Mouse (Mus musculus): ENCODE data around the gene Cdc42ep4. TPM values are rescaled to one million over a fixed set of nuclear protein-coding genes. Genes with fewer than 3 reads are reported as not detected.

Gene Cdc42ep4
- total RNA-seq, 2 experiments from 2014 or later: 60.1 to 72.8 TPM

- DNase-seq: peak; percentile 66
Observed at GRCm38 (mm10) chr11:113749749-113750351, 1.8 kb downstream of the Cdc42ep4 start.

- peak; percentile 78 for DNase-seq
Observed at GRCm38 (mm10) chr11:113748797-113749521, 2.7 kb downstream of the Cdc42ep4 start.

GRCm38 (mm10) chr11:113747725-113748380 is 3.8 kb downstream of the Cdc42ep4 start:
- DNase-seq: no peak

GRCm38 (mm10) chr11:113747056-113747455 is 4.6 kb downstream of the Cdc42ep4 start:
- DNase-seq: peak; percentile 51

- DNase-seq: no peak
Observed at GRCm38 (mm10) chr11:113745961-113746360, 5.7 kb downstream of the Cdc42ep4 start.

GRCm38 (mm10) chr11:113742998-113743397 is 8.7 kb downstream of the Cdc42ep4 start:
- no peak for DNase-seq

- DNase-seq: no peak
Observed at GRCm38 (mm10) chr11:113740100-113740499, 11.6 kb downstream of the Cdc42ep4 start.

- DNase-seq: no peak
Observed at GRCm38 (mm10) chr11:113739213-113739612, 12.5 kb downstream of the Cdc42ep4 start.

- no peak for DNase-seq
Observed at GRCm38 (mm10) chr11:113737912-113738311, 13.8 kb downstream of the Cdc42ep4 start.

GRCm38 (mm10) chr11:113737553-113737854 is 14.2 kb downstream of the Cdc42ep4 start:
- no peak for DNase-seq

GRCm38 (mm10) chr11:113736848-113737552 is 14.7 kb downstream of the Cdc42ep4 start:
- no peak for DNase-seq

- no peak for DNase-seq
Observed at GRCm38 (mm10) chr11:113735151-113735550, 16.5 kb downstream of the Cdc42ep4 start.

- DNase-seq: peak; percentile 66
Observed at GRCm38 (mm10) chr11:113733631-113734364, 17.9 kb downstream of the Cdc42ep4 start.

- no peak for DNase-seq
Observed at GRCm38 (mm10) chr11:113731945-113732612, 19.6 kb downstream of the Cdc42ep4 start.

GRCm38 (mm10) chr11:113730879-113731278 is 20.8 kb downstream of the Cdc42ep4 start:
- DNase-seq: no peak

GRCm38 (mm10) chr11:113729917-113730316 is 21.8 kb downstream of the Cdc42ep4 start:
- DNase-seq: peak; percentile 74

GRCm38 (mm10) chr11:113729239-113729638 is 22.4 kb downstream of the Cdc42ep4 start:
- no peak for DNase-seq

- DNase-seq: no peak
Observed at GRCm38 (mm10) chr11:113727992-113728391, 23.7 kb downstream of the Cdc42ep4 start.

GRCm38 (mm10) chr11:113726994-113727888 is 24.4 kb downstream of the Cdc42ep4 start:
- DNase-seq: no peak

All from adrenal gland, postnatal 10 days (tissue).